Mouse (Mus musculus): ENCODE results near the gene Nfia.

DNA sequence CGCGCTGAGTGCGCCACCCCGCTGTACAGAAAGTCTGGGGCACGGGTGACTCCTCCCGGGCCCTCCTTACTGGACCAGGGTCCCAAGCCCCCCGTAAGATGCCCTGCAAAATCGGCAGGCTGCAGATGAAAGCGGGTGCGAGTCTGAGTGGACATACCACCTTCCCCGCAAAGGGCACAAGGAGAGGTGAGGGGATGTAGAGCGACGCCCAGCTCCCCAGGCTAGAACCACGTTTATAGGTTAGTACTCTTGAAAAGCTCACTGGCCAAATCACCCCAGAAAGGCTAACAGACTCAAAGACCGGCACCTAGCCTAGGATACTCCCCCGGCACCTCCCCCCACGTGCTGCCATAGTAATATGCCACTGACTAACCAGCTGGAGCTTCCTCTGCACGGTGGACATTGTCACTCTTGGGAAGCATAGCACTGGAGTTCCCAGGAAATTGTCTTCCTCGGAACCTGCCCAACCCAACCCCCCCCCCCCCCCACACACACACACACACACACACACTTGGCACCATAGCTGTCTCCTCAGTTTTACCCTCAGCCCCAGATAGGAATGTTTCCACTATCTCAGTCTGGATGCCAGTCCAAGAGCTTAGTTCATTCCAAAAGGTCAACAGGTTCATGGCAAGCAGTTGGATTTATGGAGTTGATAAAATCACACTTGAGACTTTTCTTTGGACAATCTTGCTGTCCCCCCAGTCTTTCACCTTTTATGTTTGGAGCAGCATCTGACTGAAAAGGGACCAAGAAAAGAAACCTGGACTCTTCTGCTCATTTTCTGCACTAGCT lies 26.2 kb upstream of the Nfia start:
- TF ChIP-seq POLR2A (IDR thresholded peaks at IDR 0.05; ENCODE audit: control insufficient read depth, low read depth, low read length), result no peak
- TF ChIP-seq CTCF (IDR thresholded peaks at IDR 0.05; ENCODE audit: control insufficient read depth, insufficient read depth, insufficient replicate concordance, low read depth, low read length), result no peak
